Mouse (Mus musculus) hindbrain, embryonic 14.5 days (tissue): Measurements from ENCODE around the gene Tnpo1. TPM values are rescaled to one million over a fixed set of nuclear protein-coding genes. Genes with fewer than 3 reads are reported as not detected.
A peak's percentile ranks its signal among the peaks of the same experiment; 100 is the strongest.

Experiments used
- ATAC-seq: fragments of 200-750 bp; cut with Nextera tagmentation; 2 replicates; pipeline ENCODE4 v1.8.0; 2017; ENCODE audit warnings: moderate number of reproducible peaks, mild to moderate bottlenecking, moderate TSS enrichment, moderate library complexity; ENCODE audit not compliant: low FRiP score
- DNase-seq: peaks from one replicate; pipeline ENCODE4 v3.0.0-alpha.2; 2015; ENCODE audit warnings: low spot score
- H3K27ac ChIP-seq: fragments of 300-500 bp; sonication (generic); 2 replicates; pipeline ENCODE4 v1.5.1; 2014; ENCODE audit warnings: mild to moderate bottlenecking, moderate library complexity
- H3K27me3 ChIP-seq: fragments of 300-500 bp; sonication (generic); 2 replicates; pipeline ENCODE4 v1.6.1; 2014; ENCODE audit warnings: mild to moderate bottlenecking, low read length, mixed read lengths; ENCODE audit not compliant: control insufficient read depth, insufficient read depth
- H3K36me3 ChIP-seq: fragments of 300-500 bp; sonication (generic); replicated peaks from 2 replicates; pipeline ENCODE4 v1.6.1; 2014; ENCODE audit not compliant: control insufficient read depth, insufficient read depth
- H3K4me1 ChIP-seq: fragments of 300-500 bp; sonication (generic); replicated peaks from 2 replicates; pipeline ENCODE4 v1.6.1; 2014; ENCODE audit warnings: antibody characterized with exemption, low read length, mixed read lengths; ENCODE audit not compliant: control insufficient read depth, insufficient read depth
- H3K4me2 ChIP-seq: fragments of 300-500 bp; sonication (generic); replicated peaks from 2 replicates; pipeline ENCODE4 v1.6.1; 2014; ENCODE audit warnings: mild to moderate bottlenecking, moderate library complexity
- H3K4me3 ChIP-seq: fragments of 300-500 bp; sonication (generic); replicated peaks from 2 replicates; pipeline ENCODE4 v1.5.1; 2014; ENCODE audit warnings: mild to moderate bottlenecking, low read length
- H3K9ac ChIP-seq: fragments of 300-500 bp; sonication (generic); 2 replicates; pipeline ENCODE4 v1.6.1; 2014
- H3K9me3 ChIP-seq: fragments of 300-500 bp; sonication (generic); 2 replicates; pipeline ENCODE4 v1.6.1; 2016; ENCODE audit warnings: low read length; ENCODE audit not compliant: control insufficient read depth
- WGBS: fragments of 180-500 bp; shearing (Covaris S2); extraction: QIAGEN DNeasy Blood & Tissue Kit; methylation state at CpG from one replicate; pipeline ENCODE4 v1.1.7; 2014; 5-methylcytosine and 5-hydroxymethylcytosine counted together
- polyA plus RNA-seq: library from polyadenylated mRNA; unstranded; fragments of >200 nt; fragmentation: Nextera tagmentation; extraction: Ambion mirVana; gene quantifications from 2 replicates; pipeline ENCODE4 v1.2.1, GENCODE M21; 2014

Gene Tnpo1
- polyA plus RNA-seq, 1 experiment from 2014 or later, result 50.0 TPM

DNA sequence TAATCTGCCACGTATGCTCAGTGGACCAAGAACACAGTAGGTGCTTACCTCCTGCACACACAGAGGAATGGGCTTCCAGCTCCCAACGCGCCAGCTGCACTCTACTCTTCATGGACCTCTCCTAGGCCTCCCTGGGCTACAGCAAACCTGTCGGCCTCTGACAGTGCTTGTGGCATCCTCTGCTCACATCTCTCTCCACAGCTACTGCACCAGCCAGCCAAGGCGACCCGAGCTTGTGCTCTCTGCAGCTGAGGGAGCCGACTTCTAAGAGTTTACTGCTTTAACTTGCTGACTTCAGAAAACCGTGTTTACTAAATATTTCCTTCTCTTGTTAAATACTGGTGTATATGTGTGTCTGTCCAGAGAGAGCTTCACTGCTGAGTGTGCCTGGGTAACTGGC is 6.5 kb downstream of the Tnpo1 start:
- no peak for ATAC-seq
- H3K4me3 ChIP-seq, result no peak overlapping the region
- H3K27me3 ChIP-seq, result no peaks in the 10 kb centered on the region
- peaks cover 38% of the 10 kb centered on the region for H3K4me1 ChIP-seq
- 90% methylated on average over 8 of the region's 8 CpGs for WGBS
- no peak overlapping the region for H3K9ac ChIP-seq
- peaks cover 11% of the 10 kb centered on the region for H3K36me3 ChIP-seq
- H3K4me2 ChIP-seq, result no peak overlapping the region
- no peak overlapping the region for H3K27ac ChIP-seq
- H3K9me3 ChIP-seq, result no peaks in the 10 kb centered on the region
- no peak for DNase-seq

GRCm38 (mm10) chr13:98917851-98918250 is 8.3 kb downstream of the Tnpo1 start:
- ATAC-seq (no peak), DNase-seq (no peak)
- Histone ChIP-seq H3K4me2 (no peak overlapping the region), H3K36me3 (peaks cover 11% of the 10 kb centered on the region), H3K9me3 (no peaks in the 10 kb centered on the region), H3K27ac (no peak overlapping the region), H3K4me3 (no peak overlapping the region), H3K4me1 (peaks cover 43% of the 10 kb centered on the region), H3K27me3 (no peaks in the 10 kb centered on the region), H3K9ac (no peak overlapping the region)
- 94% methylated on average over 2 of the region's 2 CpGs for WGBS

DNA sequence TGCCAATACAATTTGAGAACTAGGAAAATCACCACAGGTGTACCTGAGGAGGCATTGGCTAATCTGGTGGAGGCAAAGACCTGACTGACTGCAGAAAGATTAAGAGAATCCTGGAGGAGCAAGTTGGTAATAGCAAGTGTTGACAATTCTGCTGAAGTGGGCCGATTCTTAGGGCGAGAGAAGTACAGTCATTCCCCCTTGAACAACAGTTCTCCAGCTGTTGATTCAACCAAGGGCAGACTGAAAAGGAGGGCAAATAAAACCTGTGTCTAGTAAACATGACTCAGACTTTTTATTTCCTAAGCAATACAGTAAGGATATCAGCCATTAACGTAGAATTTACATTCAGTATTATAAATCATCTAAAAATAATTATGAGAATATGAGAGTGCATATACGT is 10.6 kb downstream of the Tnpo1 start:
- H3K27ac ChIP-seq, result no peak overlapping the region
- H3K4me1 ChIP-seq, result peaks cover 51% of the 10 kb centered on the region
- H3K36me3 ChIP-seq, result peaks cover 11% of the 10 kb centered on the region
- WGBS, result 86% methylated on average over 4 of the region's 4 CpGs
- no peaks in the 10 kb centered on the region for H3K27me3 ChIP-seq
- no peaks in the 10 kb centered on the region for H3K9me3 ChIP-seq
- no peak overlapping the region for H3K4me2 ChIP-seq
- no peak overlapping the region for H3K4me3 ChIP-seq
- ATAC-seq (no peak), DNase-seq (no peak)
- H3K9ac ChIP-seq, result no peak overlapping the region

DNA sequence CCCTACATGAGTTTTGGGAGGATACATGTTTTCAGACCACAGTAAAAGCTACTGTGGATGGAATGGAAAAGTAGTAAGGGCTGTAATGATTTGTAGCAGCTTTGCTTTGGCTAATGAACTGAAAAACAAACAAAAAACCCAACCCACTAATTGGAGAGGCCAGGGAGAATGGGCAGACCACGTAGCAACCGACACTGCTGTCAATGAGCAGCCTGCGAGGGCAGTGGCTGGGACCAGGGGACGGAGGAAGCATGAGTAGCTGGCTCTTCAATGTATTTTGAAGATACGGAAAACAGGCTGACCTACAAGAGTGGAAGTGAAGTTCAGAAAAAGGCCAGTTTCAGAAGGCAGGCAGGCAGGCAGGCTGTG is 11.4 kb downstream of the Tnpo1 start:
- peaks cover 49% of the 10 kb centered on the region for H3K4me1 ChIP-seq

DNA sequence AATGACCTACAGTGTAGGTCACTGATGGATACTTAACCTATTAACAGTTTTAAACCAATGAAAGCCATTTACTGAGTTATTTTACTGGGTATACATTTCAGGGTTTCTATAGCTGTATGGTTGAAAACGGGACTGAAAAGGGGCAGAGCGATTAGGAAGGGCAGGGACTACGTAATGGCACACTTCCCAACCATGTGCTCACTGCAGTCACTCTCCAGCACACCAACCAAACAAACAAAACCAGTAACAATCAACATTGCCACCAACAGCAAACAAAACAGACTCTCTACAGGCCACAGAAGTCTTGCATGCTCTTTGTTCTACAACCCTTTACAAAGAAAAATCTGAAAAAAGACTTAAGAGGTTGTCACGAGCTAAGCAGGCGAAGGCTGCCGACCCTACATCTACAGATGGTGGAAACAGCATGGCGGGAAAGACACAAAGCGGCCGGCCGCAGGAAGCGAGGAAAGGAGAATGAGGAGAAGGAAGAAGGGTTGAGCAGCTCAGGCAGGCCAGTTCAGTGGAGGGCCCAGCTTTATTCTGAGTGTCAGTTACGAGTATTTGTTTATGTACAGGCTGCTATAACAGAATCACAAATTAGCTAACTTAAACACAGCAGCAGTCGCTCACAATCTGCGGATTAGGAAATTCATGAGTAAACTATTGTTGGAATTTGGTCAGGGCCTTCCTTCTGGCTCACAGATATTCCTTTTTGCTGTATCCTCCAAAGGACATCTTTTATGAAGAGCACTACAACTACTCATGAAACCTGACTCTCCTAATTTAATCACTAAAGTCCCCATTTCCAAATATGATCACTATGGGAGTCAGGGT is 12.0 kb downstream of the Tnpo1 start:
- Histone ChIP-seq H3K4me3 (no peak overlapping the region), H3K4me1 (peaks cover 53% of the 10 kb centered on the region), H3K9ac (no peak overlapping the region), H3K27ac (peak overlapping the region; percentile 32; the same call in 1 of the 2 replicates), H3K4me2 (no peak overlapping the region), H3K27me3 (no peaks in the 10 kb centered on the region), H3K36me3 (peaks cover 8% of the 10 kb centered on the region), H3K9me3 (no peaks in the 10 kb centered on the region)
- 62% methylated on average over 14 of the region's 14 CpGs for WGBS
- no peak for DNase-seq
- ATAC-seq, result no peak

More for the DNA sequence above, 11.4 kb downstream of the Tnpo1 start:
- Histone ChIP-seq H3K9ac (no peak overlapping the region), H3K9me3 (no peaks in the 10 kb centered on the region), H3K27me3 (no peaks in the 10 kb centered on the region), H3K4me3 (no peak overlapping the region), H3K36me3 (peaks cover 11% of the 10 kb centered on the region), H3K27ac (no peak overlapping the region), H3K4me2 (no peak overlapping the region)
- ATAC-seq, result no peak
- DNase-seq, result no peak
- WGBS, result 57% methylated on average over 5 of the region's 5 CpGs

DNA sequence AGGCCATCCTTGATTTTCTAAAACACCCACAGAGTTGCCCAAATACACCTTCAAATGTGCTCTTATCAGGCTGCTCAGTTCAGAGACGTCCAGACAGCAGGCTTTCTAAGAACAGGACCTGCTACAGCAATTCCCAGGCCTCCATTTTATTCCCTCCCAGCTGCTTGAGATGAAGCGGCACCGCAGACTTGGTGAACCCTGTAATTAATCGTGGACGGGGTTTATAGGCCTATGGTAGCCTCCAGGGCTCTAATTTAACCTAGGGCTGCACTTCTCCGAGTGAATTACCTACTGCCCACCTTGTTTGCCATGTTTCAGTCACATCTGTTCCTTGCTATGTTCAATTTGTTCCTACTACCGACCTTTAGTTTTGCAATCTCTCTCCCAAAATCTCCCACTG is 13.0 kb downstream of the Tnpo1 start:
- Histone ChIP-seq H3K9me3 (no peaks in the 10 kb centered on the region), H3K4me1 (peaks cover 56% of the 10 kb centered on the region), H3K27ac (peak overlapping the region; percentile 20; the same call in 1 of the 2 replicates), H3K4me3 (no peak overlapping the region), H3K27me3 (no peaks in the 10 kb centered on the region), H3K36me3 (peaks cover 8% of the 10 kb centered on the region), H3K9ac (0 out of 2 replicates have a peak overlapping the region, but pooled peaks have one; percentile 29), H3K4me2 (no peak overlapping the region)
- 37% methylated on average over 7 of the region's 7 CpGs for WGBS
- DNase-seq, result no peak
- ATAC-seq, result no peak

DNA sequence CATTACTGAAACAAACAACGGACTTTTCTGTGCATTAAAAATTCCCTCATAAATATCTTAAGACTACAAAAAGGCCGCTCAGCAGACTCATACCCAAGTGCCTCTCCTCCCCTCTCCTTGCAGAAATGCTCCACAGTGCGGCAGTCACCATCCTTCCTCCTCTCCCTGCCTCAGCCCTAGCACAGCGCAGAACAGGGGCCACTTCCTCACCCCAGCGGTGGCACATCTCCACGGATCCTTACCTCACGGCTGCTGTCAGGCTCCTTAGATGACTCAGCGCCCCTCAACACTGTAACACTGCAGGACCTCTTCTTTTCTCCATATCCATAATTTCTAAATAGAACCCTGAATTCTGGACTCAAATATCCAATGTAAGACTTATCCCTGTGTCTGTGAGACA is 13.6 kb downstream of the Tnpo1 start:
- 66% methylated on average over 8 of the region's 8 CpGs for WGBS
- Histone ChIP-seq H3K27me3 (no peaks in the 10 kb centered on the region), H3K9me3 (no peaks in the 10 kb centered on the region), H3K9ac (no peak overlapping the region), H3K4me3 (no peak overlapping the region), H3K27ac (no peak overlapping the region), H3K36me3 (peaks cover 8% of the 10 kb centered on the region; the same call in 1 of the 2 replicates), H3K4me2 (no peak overlapping the region), H3K4me1 (peaks cover 56% of the 10 kb centered on the region)
- no peak for ATAC-seq
- DNase-seq, result no peak

DNA sequence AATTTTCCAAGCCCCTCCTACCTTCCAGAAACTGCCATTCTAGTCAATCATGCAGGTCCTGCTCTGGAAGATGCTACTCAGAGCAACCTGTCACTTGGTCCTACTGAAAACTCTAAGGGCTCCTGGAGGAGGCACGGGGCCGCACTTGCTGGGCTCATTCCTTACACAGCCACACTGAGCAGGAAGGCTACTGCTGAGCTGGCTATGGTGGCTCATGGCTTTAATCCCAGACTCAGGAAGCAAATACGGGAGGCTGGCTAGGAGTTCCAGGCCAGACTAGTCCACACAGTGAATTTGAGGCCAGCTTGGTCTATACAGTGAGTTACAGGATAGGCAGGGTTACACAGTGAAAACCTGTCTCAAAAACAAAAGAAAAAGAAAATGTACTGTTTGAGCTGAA is 15.4 kb downstream of the Tnpo1 start:
- no peaks in the 10 kb centered on the region for H3K27me3 ChIP-seq
- no peak overlapping the region for H3K9ac ChIP-seq
- H3K27ac ChIP-seq, result no peak overlapping the region
- no peak; the same call in 1 of the 2 replicates for ATAC-seq
- no peaks in the 10 kb centered on the region for H3K9me3 ChIP-seq
- H3K36me3 ChIP-seq, result no peaks in the 10 kb centered on the region
- no peak overlapping the region for H3K4me3 ChIP-seq
- peaks cover 56% of the 10 kb centered on the region for H3K4me1 ChIP-seq
- no peak overlapping the region for H3K4me2 ChIP-seq
- DNase-seq, result no peak
- WGBS, result 77% methylated on average over 3 of the region's 3 CpGs

DNA sequence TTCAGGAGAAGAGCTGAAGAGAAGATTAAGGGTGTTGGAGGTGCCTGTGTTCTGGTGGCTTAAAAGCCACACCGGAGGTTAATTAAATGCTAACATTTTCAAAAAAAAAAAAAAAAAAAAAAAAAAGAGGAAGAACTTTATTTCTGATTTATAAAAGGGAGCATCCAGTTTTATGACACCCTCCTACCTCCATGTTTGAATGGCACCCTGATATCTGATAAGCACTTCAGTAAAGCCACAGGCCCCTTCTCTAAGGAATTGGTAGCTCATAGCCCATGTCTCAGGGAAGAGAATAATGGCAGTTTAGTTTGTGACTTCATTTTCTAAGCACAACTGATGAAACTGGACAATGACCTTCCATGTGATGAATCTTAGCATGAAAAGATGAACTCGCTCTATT is 21.6 kb downstream of the Tnpo1 start:
- WGBS, result 98% methylated on average over 2 of the region's 2 CpGs
- Histone ChIP-seq H3K4me2 (no peak overlapping the region), H3K9ac (no peak overlapping the region), H3K9me3 (no peaks in the 10 kb centered on the region), H3K4me1 (peaks cover 8% of the 10 kb centered on the region; the same call in 1 of the 2 replicates), H3K27me3 (no peaks in the 10 kb centered on the region), H3K27ac (no peak overlapping the region), H3K4me3 (no peak overlapping the region), H3K36me3 (peaks cover 11% of the 10 kb centered on the region; the same call in 1 of the 2 replicates)
- ATAC-seq (no peak), DNase-seq (no peak)
